Mouse (Mus musculus) bone marrow macrophage, adult 2 months (primary cell): ENCODE measurements at regions not wholly inside any gene's neighbourhood (a gene's known extent, or its start where the extent isn't known, plus 50 kb on each side); places are given as distances from the start of the nearest gene placed in this dataset.

Experiments
- CTCF ChIP-seq: IDR thresholded peaks from 2 replicates; pipeline ENCODE4 v1.5.1; 2012; ENCODE audit warnings: low read depth, mild to moderate bottlenecking, low read length, moderate library complexity
- POLR2A ChIP-seq: IDR thresholded peaks from 2 replicates; pipeline ENCODE4 v1.6.1; 2012; ENCODE audit warnings: mild to moderate bottlenecking, low read depth, low read length, borderline replicate concordance

GRCm38 (mm10) chr15:63479270-63479805 lies 365.6 kb downstream of the Gsdmc2 start:
- no peak for TF ChIP-seq CTCF
- no peak for TF ChIP-seq POLR2A
